Comparison of ENCODE assay signal across 15 mouse cellular contexts in genomic region chr3:41552777-41553548, GRCm38 (mm10). TPM values are rescaled to one million over a fixed set of nuclear protein-coding genes. Genes with fewer than 3 reads are reported as not detected.
DNase-seq lines count a peak whose midpoint lies in the region; ATAC-seq and TF ChIP-seq lines count a peak whose summit lies in the region.
"Had no signal": no experiment of that assay in that cellular context is flagged by ENCODE, and none has a peak within 500 bp of the region (broad histone marks: within the 10 kb centered on the region; RNA-seq: fewer than 3 reads in every experiment).

No protein-coding gene starts in this region.

- H3K27me3 ChIP-seq in C2C12 (ENCODE audit: control insufficient read depth, insufficient read depth, insufficient read length) = no peaks in the 10 kb centered on the region
- no peaks in the 10 kb centered on the region for H3K27me3 ChIP-seq in heart, embryonic 13.5 days (replicated peaks)
- H3K27me3 ChIP-seq in liver, embryonic 16.5 days (ENCODE audit: control insufficient read depth, insufficient read depth, low read depth, low read length) = no peaks in the 10 kb centered on the region
- no peaks in the 10 kb centered on the region for H3K27me3 ChIP-seq in forebrain, embryonic 10.5 days (ENCODE audit: poor library complexity, severe bottlenecking)
- no peaks in the 10 kb centered on the region for H3K27me3 ChIP-seq in neural tube, embryonic 15.5 days (replicated peaks)
- H3K27me3 ChIP-seq: hindbrain, embryonic 15.5 days; kidney, embryonic 15.5 days; limb, embryonic 12.5 days had no signal

- H3K9ac ChIP-seq in heart, embryonic 13.5 days = no peak overlapping the region
- H3K9ac ChIP-seq in liver, embryonic 16.5 days (ENCODE audit: low read depth, low read length) = no peak overlapping the region
- no peak overlapping the region for H3K9ac ChIP-seq in neural tube, embryonic 15.5 days (replicated peaks)
- H3K9ac ChIP-seq: hindbrain, embryonic 15.5 days; kidney, embryonic 15.5 days; limb, embryonic 12.5 days had no signal

- no peak for ATAC-seq in heart, embryonic 13.5 days (ENCODE audit: extremely low read depth, insufficient number of reproducible peaks, low FRiP score, low TSS enrichment)
- ATAC-seq in liver, embryonic 16.5 days (ENCODE audit: low read depth) = peak; percentile 41
- no peak for ATAC-seq in neural tube, embryonic 15.5 days (ENCODE audit: low FRiP score)

- H3K4me3 ChIP-seq in C2C12 (ENCODE audit: insufficient read depth, poor library complexity, severe bottlenecking) = no peak overlapping the region
- H3K4me3 ChIP-seq in heart, embryonic 13.5 days = no peak overlapping the region
- no peak overlapping the region for H3K4me3 ChIP-seq in liver, embryonic 16.5 days (ENCODE audit: low read depth, low read length)
- H3K4me3 ChIP-seq in forebrain, embryonic 10.5 days = no peak overlapping the region
- H3K4me3 ChIP-seq in neural tube, embryonic 15.5 days (replicated peaks) = no peak overlapping the region
- H3K4me3 ChIP-seq: hindbrain, embryonic 15.5 days; kidney, embryonic 15.5 days; limb, embryonic 12.5 days; megakaryocyte, embryonic 14.5 days had no signal

- no peak overlapping the region for H3ac ChIP-seq in C2C12 (ENCODE audit: control insufficient read depth, insufficient read length, low read depth)

- no peak for TF ChIP-seq CTCF in C2C12 (IDR thresholded peaks at IDR 0.05; ENCODE audit: control insufficient read depth, insufficient read depth, insufficient read length)

- intact Hi-C loops in heart, postnatal 36 days (cut with DNase I) = no loop called here

- no peaks in the 10 kb centered on the region for H3K79me3 ChIP-seq in C2C12 (ENCODE audit: low read depth)

- no peaks in the 10 kb centered on the region for H3K9me3 ChIP-seq in heart, embryonic 13.5 days
- H3K9me3 ChIP-seq in liver, embryonic 16.5 days (replicated peaks; ENCODE audit: control insufficient read depth, low read length) = no peaks in the 10 kb centered on the region
- peaks cover 14% of the 10 kb centered on the region; the same call in 1 of the 2 replicates for H3K9me3 ChIP-seq in forebrain, embryonic 10.5 days
- H3K9me3 ChIP-seq in neural tube, embryonic 15.5 days (replicated peaks) = no peaks in the 10 kb centered on the region
- H3K9me3 ChIP-seq: hindbrain, embryonic 15.5 days; kidney, embryonic 15.5 days had no signal

- peak; percentile 94 for DNase-seq in heart, adult 11 months
- DNase-seq in heart, postnatal 36 days = no peak
- no peak for DNase-seq in forebrain, embryonic 10.5 days (ENCODE audit: extremely low spot score, low spot score)
- no peak for DNase-seq in adrenal gland, postnatal 4 days (ENCODE audit: low spot score in 2 of 2)
- DNase-seq: cerebellum, adult 9-10 months; gastrocnemius, postnatal 10 days; thymus, postnatal 25 days had no signal

- WGBS in heart, embryonic 13.5 days = 24% methylated on average over 11 of the region's 11 CpGs
- WGBS in liver, embryonic 16.5 days (ENCODE audit: insufficient replicate concordance) = 21% methylated on average over 11 of the region's 11 CpGs
- 79% methylated on average over 11 of the region's 11 CpGs for WGBS in forebrain, embryonic 10.5 days
- 78% methylated on average over 11 of the region's 11 CpGs for WGBS in neural tube, embryonic 15.5 days

- H3K27ac ChIP-seq in heart, embryonic 13.5 days (replicated peaks) = 0 out of 2 replicates have a peak overlapping the region, but pooled peaks have one; percentile 30
- no peak overlapping the region for H3K27ac ChIP-seq in liver, embryonic 16.5 days (ENCODE audit: low read length)
- H3K27ac ChIP-seq in forebrain, embryonic 10.5 days = no peak overlapping the region
- H3K27ac ChIP-seq in neural tube, embryonic 15.5 days (replicated peaks) = no peak overlapping the region
- H3K27ac ChIP-seq: hindbrain, embryonic 15.5 days; kidney, embryonic 15.5 days; limb, embryonic 12.5 days had no signal

- peaks cover 25% of the 10 kb centered on the region for H3K4me1 ChIP-seq in heart, embryonic 13.5 days
- peaks cover 6% of the 10 kb centered on the region for H3K4me1 ChIP-seq in liver, embryonic 16.5 days (ENCODE audit: control insufficient read depth, low read depth, low read length)
- no peaks in the 10 kb centered on the region for H3K4me1 ChIP-seq in forebrain, embryonic 10.5 days
- H3K4me1 ChIP-seq in neural tube, embryonic 15.5 days = no peaks in the 10 kb centered on the region
- H3K4me1 ChIP-seq: hindbrain, embryonic 15.5 days; kidney, embryonic 15.5 days; limb, embryonic 12.5 days had no signal

- no peaks in the 10 kb centered on the region for H3K79me2 ChIP-seq in C2C12 (ENCODE audit: control insufficient read depth, insufficient read depth)

- no peaks in the 10 kb centered on the region for H3K36me3 ChIP-seq in C2C12 (ENCODE audit: control insufficient read depth, insufficient read depth)
- H3K36me3 ChIP-seq in heart, embryonic 13.5 days = no peaks in the 10 kb centered on the region
- H3K36me3 ChIP-seq in liver, embryonic 16.5 days (ENCODE audit: control insufficient read depth, insufficient read depth) = no peaks in the 10 kb centered on the region
- no peaks in the 10 kb centered on the region for H3K36me3 ChIP-seq in forebrain, embryonic 10.5 days (replicated peaks)
- H3K36me3 ChIP-seq in neural tube, embryonic 15.5 days = no peaks in the 10 kb centered on the region
- H3K36me3 ChIP-seq: hindbrain, embryonic 15.5 days; kidney, embryonic 15.5 days; limb, embryonic 12.5 days had no signal

- H3K4me2 ChIP-seq in heart, embryonic 13.5 days = no peak overlapping the region
- no peak overlapping the region for H3K4me2 ChIP-seq in liver, embryonic 16.5 days (ENCODE audit: low read depth, low read length)
- no peak overlapping the region for H3K4me2 ChIP-seq in neural tube, embryonic 15.5 days
- H3K4me2 ChIP-seq: hindbrain, embryonic 15.5 days; kidney, embryonic 15.5 days; limb, embryonic 12.5 days had no signal

TF ChIP-seq in C2C12, 6 proteins besides CTCF, POLR2A, EP300 and RAD21:
- TF ChIP-seq CEBPB (IDR thresholded peaks at IDR 0.05; ENCODE audit: low read depth) (peak; percentile 69), MYOG (IDR thresholded peaks at IDR 0.05; ENCODE audit: control insufficient read depth, extremely low read depth, insufficient read length) (no peak)
TF ChIP-seq in C2C12: peak in this region for 1.

RNA-seq across cellular contexts. Expression of gene Jade1, which starts 2.6 kb away (rescaled TPM):
- 10 to 100 TPM; 30.2 to 41.1 TPM for total RNA-seq in heart, postnatal 36 days (2021)
- polyA plus RNA-seq in C2C12 (2012; fragmentation: generic; extraction: Trizol) = 25.1 TPM
- polyA plus RNA-seq in heart, embryonic 13.5 days (2015; fragmentation: Nextera tagmentation; extraction: Ambion mirVana) = 12.4 and 13.5 TPM in 2 replicates
- polyA plus RNA-seq in liver, embryonic 16.5 days (2015; fragmentation: Nextera tagmentation; extraction: Ambion mirVana) = 6.5 and 6.8 TPM in 2 replicates
- polyA plus RNA-seq in forebrain, embryonic 10.5 days (2016; fragmentation: Nextera tagmentation; extraction: Ambion mirVana) = 19.6 and 21.2 TPM in 2 replicates
- total RNA-seq in adrenal gland, postnatal 4 days (2021) = 10 to 100 TPM; 57.5 to 59.7 TPM
- 15.2 and 15.6 TPM in 2 replicates for polyA plus RNA-seq in neural tube, embryonic 15.5 days (2015; fragmentation: Nextera tagmentation; extraction: Ambion mirVana)
